Mouse (Mus musculus) ZHBTc4 (cell line): Measurements from ENCODE around the gene Nolc1.

Source experiments
- DNase-seq: peaks from one replicate; pipeline ENCODE4 v3.0.0-alpha.2; 2011; ENCODE audit warnings: low read depth, low spot score

Gene Nolc1

DNA sequence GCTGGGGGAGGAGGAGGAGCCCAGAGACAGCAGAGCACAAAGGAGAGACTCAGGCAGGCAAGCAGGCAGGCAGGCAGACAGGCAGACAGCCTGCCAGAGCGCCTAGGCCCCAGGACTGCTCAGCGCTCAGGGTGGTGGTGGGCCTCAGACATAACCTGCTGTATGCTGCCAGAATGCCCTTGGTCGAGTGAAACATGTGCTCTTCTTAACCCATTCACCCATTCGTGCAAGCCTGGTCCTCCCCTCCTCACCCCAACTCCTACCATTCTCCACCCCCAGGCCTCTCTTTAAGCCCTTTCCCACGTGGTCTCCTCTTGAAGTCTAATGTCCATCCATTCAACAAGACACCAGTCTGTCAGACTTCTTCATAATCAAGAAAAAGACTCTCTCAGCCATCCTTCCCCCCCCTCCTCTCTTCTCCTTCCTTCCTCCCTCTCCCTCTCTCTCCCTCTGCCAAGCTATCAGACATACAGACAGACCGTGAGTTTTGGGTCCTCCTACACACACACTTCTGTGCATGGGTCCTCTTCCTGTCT lies 33.1 kb upstream of the Nolc1 start:
- peak; percentile 67 for DNase-seq

DNA sequence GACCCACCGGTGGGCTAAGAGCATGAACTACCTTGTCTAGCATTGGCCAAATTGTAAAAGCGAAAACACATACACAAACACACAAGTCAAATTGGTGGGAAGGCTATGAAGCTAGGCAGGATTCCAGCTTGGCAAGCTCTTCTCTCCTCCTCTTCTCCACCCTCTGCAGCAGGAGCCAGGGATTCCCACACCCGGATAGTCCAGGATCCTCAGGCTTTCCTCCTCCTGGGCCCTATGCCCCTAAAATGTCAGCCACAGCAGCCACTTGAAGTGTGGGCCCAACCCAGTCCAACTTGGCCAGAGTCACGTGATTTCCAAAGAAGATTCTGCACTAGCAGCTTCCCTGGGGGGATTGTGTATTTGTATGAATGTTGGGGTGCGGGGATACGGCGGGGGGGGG lies 32.3 kb upstream of the Nolc1 start:
- DNase-seq: no peak

DNA sequence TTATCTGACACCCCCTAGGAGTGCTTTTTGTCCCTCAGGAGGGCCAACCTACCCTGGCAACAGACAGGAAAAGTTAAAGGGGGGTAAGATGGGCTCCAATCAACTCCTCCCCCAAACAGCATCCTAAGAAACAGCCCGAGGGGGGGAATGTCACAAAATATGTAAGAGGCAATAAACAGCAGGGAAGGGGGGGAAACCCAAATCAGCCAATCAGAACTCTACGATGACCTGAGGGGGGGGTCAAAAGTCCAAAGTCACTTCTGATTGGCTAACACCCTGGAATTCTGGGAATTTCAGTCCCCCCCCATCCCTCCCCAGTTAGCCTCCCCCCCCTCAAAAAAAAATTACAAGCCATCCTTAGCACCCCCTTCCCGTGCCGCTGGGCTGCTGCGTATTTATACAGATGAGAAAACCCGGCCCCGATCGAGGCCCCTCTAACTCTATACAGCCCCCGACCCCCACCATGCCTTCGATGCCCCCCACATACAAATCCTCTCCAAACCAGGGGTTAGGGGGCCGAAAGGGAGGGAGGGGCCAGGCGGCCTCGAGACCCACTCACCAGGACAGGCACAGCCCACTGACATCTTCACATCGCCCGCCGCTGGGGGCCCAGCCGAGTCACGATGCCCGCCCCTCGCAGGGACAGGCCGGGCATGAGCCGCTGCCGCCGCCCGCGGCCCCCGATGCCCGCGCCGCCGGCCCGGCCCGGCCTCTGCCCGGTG lies 31.2 kb upstream of the Nolc1 start, which contains the start of gene Pprc1:
Pprc1 (plus strand) TSS at position 616 of the 722 bp plus-strand sequence.
- peak; percentile 46 for DNase-seq

DNA sequence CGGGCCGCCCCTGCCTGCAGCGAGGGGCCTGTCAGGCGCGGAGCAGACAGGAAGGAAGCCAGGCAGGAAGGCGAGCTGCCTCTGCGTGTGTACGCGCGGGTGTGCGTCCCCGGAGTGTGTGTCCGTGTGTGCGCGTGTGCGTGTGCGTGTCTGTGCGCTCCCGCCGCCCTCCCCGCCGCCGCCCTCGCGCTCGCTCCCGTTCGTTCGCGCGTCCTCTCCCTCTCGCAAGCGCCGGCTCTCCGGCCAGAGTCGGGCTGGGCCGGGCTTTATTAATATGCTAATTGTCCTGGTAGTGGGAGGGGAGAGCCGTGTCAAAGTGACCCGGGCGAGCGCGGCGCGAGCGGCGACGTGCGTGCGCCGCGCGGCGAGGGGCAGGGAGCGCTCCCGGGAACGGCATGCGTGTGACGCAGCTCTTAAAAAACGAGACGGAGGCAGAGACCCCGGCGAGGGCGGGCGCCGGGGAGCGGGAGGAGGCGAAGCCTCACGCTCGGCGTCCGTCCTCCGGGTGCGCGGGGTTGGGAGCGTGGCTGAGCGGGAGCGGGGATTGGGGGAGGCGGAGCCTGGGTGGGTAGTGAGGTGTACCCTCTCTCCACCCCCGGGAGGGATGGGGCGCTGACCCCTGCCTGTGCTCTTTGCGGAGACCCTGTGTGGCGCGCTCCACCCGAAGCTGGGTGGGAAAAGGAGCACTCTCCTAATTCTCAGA lies 30.5 kb upstream of the Nolc1 start, which contains the start of gene Ldb1:
Ldb1 (minus strand) TSS at position 222 of the 703 bp plus-strand sequence.
- peak; percentile 96 for DNase-seq

DNA sequence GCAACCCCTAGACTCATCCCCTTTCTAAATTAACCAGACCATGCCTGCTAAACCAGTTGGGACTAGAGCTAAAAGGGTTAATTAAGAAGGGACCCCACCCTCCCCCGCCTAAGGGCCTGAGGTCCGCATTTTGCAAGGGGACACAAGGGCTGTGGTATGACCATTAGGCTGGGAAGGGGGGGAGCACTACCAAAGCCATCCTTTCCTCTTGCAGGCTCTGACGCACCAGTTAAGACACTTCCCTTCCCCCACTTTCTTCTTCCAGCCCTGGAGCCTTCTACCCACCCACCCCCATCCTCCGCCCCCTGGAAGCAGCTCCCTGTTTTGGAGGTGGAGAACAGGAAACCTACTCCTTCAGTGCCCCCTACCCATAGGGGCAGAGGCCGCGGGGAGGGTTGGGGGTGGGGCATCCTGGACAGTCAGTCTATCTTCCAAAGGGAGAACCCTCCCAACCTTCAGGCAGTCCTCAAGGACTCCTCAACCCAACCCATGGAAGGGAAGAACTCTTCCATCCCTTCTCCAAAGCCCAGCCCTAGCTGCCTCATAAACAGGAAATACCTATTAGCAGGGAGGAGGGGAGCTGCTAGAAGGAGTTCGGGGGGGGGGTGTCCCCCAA lies 29.9 kb upstream of the Nolc1 start:
- DNase-seq: peak; percentile 95

DNA sequence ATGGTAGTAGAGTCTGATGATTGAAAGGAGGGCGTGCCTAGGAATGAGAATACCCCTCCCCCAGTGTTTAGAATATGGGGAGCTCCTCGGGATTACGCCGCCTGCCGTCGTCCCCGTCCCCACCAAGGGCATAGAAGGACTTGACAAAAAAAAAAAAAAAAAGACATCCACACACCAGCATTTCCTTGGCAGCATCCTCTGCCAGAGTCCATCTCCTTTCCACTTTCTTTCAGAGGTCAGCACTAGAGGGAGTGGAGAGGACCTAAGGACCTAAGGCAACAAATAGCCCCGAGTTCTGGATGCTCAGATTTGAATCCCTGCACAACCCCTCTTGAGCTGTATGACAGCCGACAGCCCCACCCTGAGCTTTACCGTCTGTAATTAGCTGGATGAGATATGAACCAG lies 29.0 kb upstream of the Nolc1 start:
- DNase-seq: no peak

DNA sequence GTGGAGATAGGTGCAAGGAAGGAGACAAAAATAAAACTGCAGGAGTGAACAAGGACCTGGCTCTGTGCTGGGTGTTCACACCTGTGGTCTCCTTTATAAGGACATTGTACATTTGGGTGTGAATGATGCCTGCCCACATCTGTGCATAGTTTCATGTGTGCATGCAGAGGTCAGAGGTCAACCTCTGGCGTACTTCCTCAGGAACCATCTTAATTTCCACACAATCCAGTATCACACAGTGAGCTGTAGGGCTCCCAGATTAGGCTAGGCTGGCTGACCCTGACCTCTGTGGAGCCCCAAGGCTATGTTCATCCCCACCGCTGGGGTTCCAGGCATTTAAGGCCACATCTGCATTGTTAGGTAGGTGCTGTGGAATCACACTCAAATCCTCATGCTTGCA lies 28.2 kb upstream of the Nolc1 start:
- no peak for DNase-seq

DNA sequence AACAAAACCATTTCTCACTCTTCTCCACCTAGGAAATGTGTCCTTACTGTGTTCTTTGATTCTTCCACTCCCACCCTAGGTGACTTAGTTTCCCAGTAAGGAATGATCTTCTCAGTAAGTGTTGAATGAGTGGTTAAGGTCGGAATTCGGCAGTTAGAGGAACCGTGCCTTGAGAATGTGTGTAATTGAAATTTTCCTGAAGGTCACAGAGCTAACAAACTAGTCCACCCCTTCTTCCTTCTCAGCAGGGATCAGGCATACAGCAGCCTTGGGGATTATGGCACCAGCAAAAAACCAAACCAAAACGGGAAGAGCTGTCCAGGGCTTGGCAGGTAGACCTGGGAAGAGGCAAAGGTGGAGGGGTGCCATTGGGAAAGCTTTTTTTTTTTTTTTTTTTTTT lies 26.5 kb upstream of the Nolc1 start:
- peak; percentile 61 for DNase-seq

DNA sequence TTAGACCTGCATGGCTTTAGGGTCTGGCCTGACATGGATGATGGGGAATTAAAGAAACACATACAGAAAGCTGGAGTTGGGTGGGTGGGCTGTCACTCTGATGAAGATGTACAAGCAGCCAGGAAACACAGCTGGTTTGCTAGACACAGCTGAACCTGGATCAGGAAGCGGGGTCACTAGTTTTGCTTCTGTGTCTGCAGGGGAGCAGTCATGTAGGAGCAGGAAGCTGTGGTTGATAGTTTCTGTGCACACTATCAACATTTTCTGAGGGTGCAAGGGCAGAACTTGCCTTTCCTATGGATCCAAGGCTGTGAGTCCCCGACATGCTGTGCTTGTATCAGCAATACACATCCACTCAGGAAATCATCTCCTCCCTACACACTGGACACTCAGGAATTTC lies 25.2 kb upstream of the Nolc1 start:
- DNase-seq: no peak

DNA sequence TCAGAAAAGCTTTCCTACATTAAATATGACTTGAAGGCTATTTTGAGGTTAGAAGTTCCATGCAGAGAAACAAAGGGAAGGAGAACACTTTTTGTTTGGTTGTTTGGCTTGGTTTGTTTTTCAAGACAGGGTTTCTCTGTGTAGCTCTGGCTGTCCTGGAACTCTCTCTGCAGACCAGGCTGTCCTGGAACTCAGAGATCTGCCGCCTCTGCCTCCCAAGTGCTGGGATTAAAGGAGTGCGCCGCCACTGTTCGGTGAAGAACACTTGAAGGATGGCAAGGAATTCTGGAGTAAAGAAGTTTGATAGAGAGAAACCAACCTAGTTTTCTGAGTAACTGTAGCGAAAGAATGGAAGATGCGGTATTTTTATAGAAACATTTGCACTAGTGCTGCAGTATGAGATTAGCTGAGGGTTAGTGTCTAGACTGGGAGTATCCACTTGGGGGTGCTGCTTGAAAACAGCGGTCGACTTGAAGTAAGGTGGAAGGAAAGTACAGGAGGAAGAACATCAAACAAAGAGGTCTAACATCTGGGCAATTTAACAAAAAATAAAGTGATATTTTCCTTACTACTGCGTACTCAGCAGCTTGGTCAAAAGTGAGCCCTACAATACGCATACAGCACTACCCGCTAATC lies 19.8 kb upstream of the Nolc1 start:
- DNase-seq: no peak

DNA sequence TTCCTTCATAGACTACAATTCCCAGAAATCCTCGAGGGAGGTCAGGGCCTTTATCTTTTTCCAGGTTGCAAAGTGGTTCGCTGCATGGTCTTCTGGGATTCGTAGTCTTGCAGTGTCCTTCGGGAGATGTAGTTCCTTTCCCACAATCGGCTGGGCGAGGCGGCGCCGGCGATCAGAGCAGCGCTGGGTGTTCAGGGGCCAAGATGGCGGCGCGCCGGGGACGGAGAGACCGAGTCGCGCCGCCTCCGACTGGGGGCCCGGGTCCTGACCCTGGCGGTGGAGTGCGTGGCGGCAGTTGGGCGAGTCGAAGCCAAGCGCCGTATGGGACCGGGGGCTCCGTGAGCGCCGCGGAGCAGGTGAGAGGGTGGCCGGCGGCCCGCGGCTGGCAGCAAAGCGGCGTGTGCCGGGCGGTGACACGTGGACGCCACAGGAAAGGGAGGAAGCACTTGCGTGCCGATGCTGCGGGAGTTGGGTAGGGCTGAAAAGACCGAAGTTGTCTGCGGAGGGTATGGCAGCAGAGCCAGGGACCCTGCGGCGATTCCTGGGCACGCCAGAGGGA lies 19.2 kb upstream of the Nolc1 start:
- peak; percentile 98 for DNase-seq

DNA sequence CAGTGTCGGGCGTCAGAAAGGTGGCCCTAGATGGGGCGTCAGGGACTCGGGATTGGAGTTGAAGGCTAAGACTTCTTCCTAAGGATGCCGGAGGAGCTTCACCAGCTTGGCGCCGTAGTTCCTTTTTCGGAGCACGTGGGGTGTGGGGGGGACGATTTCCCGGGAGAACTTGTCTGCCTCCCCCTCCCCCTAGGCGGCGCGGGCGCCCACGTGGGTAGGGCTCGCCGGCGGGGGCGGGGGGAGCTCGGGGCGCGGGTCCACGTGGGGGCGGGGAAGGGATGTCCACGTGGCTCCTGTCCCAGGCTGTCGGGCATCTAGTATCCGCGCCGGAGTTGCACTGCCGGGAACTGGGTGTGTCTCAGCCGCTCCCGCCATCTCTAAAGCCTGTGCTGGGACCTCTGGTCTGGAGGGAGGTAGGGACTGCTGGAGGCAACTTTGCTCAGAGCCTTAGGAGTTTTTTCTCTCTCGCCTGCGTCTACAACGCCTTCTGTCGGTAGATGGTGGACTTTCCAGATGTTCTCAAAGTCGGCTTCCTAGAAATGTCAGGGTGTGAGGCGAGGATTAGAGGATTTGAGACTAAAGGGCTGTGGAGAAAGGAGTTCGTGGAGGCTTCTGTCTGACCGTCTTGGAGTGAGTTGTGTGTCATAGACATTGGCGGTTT lies 18.6 kb upstream of the Nolc1 start:
- DNase-seq: peak; percentile 95

DNA sequence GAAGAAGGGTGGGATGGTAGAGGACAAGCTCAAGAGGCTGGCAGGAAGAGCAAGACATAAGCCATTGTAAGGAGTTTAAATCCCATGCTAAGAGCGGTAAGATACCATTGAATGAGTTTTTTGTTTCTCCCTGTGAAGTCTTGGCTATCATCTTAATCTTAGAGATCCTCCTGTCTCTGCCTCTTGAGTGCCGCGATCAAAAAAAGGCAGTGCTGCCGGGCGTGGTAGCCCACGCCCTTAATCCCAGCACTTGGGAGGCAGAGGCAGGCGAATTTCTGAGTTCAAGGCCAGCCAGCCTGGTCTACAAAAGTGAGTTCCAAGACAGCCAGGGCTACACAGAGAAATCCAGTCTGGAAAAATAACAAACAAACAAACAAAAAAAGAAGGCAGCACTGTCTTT lies 17.2 kb upstream of the Nolc1 start:
- peak; percentile 80 for DNase-seq

DNA sequence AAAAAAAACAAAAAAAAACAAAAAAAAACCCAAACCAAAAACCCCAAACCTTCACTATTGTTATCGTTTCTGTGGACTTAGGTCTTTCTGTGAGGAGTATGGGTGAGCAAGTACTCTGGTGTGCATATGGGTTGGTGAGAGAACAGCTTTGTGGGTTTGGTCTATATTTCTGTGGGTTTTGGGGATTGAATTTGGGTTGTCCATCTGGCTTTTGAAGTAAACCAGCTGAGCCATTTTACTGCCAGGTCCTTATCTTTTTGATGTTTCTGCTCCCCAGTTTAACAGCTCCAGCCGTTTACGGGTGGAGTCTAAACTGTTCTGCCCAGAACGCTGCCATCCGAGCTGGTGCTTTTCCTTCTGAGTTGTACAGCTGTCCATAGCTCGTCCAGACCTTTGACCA lies 14.8 kb upstream of the Nolc1 start:
- no peak for DNase-seq

DNA sequence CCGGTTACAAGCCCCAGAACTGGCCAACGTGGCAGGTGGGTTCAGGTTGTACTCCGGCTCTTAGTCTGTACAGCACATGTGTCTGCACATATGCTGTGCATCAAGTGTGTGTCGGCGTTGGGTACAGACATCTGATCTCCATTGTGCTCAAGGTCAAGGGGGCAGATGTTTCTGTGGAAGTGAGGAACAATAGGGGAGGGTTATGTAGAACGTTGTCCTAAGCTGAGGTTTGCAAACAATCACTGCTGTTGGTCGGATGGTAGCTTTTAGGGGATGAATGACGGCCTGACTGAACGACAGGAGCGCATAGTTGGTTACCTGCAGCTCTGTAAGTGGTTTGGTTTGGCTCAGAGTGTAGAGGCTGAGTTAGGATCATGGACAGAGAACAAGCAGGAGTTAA lies 7.6 kb upstream of the Nolc1 start:
- peak; percentile 51 for DNase-seq

DNA sequence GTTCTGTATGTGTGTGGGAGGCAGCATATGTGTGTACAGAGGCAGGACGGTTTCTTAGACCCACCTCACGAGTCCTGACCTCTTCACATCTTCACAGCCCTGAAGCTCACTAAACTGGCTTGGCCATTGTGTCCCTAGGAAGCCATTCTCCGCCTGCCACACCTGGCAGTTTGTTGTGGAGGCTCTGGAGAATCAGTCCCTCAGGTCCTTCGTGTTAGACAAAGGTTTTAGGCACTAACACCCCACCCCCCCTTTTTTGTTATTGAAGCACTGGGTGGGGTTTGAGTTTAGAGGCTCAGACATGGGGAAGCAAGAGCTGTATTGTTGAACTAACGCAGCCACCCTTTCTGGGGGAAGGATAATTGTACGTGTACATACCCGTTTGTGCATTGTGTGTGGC lies 2.4 kb upstream of the Nolc1 start:
- peak; percentile 76 for DNase-seq

DNA sequence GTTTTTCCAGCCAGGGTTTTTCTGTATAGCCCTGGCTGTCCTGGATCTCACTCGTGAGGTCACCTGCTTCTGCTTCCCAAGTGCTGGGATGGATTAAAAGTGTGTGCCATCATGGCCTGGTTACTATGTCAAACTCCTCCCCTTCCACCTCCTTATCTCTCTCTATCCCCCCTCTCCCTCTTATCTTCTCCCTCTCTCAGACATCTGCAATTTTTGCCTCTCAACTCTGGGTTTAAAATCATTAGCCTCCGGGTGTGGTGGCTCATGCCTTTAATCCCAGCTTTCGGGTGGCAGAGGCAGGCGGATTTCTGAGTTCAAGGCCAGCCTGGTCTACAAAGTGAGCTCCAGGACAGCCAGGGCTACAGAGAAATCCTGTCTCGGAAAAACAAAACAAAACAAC lies 1.4 kb upstream of the Nolc1 start:
- no peak for DNase-seq

DNA sequence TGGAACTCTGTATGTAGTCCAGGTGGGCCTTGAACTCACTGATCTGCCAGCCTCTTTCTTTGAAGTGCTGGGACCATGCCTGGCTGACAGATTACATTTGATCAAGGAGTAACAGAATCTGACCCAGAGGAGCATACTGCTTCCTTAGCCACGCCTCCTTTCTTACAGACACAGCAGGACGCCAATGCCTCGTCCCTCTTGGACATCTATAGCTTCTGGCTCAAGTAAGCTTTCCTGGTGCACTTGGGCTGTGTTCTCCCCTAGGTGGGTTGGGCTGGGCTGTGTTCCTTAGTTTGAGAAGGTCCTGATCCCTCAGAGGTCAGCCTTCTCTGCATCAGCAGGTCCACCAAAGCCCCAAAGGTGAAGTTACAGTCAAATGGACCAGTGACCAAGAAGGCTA lies 2.9 kb downstream of the Nolc1 start:
- peak; percentile 68 for DNase-seq

DNA sequence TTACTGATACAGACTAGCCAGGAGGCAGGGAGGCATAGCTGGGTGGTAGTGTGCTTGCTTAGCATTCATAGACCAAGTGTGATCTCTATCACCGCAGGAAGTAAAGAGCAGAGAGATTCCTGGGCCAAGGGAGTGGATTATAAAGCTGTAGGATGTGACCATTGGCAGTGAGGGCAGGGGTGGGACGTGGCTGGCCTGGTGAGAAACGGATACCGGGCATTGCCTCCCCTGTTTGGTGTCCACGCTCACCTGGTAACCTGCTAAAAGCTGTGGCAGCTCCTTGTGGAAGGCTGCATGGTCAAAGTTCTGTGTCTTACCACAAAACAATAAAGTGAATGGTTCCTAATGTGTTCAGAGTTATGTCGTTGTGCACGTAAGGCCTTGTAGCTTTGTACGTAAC lies 9.5 kb downstream of the Nolc1 start:
- no peak for DNase-seq

DNA sequence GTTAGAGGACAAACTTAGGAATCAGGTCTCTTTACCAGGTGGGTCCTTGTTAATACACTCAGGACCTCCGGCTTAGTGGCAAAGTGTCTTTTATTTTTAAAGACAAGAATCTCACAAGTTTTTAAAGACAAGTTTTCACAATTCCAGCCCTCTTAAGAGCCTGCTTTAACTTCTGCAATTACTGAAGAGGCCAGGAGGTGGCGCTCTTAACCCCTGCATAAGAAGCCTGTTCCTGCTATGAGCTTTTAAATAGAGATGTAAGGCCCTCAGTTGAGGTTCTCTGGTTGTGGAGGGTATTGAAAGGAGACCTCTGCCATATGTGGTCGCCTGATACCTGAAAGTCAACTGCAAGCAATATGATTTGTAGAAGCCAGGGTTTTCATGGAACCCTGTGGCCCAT lies 10.7 kb downstream of the Nolc1 start:
- DNase-seq: peak; percentile 85

DNA sequence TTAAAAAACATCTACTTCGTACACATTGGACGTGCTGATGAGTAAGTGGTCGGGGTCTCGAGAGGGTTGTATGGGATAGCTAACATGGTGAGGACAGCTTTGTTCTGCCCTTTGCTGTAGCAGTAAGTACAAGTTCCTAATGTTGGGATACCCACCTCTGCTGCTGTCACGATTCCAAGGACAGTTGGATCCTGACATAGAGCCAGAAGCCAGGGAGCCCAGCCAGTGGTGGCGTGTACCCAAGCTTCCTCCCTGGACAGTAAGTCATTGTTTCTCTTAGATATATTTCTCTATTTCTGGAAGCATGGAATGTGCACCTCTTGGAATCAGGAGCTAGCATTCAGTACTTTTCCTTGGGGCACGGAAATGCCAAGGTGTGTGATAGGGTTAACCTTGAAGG lies 12.2 kb downstream of the Nolc1 start:
- DNase-seq: no peak
